Mouse (Mus musculus) retina, adult 2 months (tissue): ENCODE data around the gene Wdr19.
"Not testable (repeated sequence)": the region's sequence is repeated elsewhere in the genome, so short reads cannot be mapped to it uniquely, and the experiment has no call there.

Experiments used
- DNase-seq: peaks from one replicate; pipeline ENCODE4 v3.0.0-alpha.2; 2012; ENCODE audit warnings: low read depth, low spot score

Wdr19 gene

GRCm38 (mm10) chr5:65194441-65194840, 5.1 kb upstream of the Wdr19 start:
- no peak for DNase-seq

- no peak for DNase-seq
Measured at GRCm38 (mm10) chr5:65204726-65205125, 5.2 kb downstream of the Wdr19 start.

GRCm38 (mm10) chr5:65213321-65213720, 13.8 kb downstream of the Wdr19 start:
- DNase-seq: peak; percentile 38

GRCm38 (mm10) chr5:65217305-65218269, 18.1 kb downstream of the Wdr19 start:
- DNase-seq: no peak

- no peak for DNase-seq
Measured at GRCm38 (mm10) chr5:65221037-65221436, 21.5 kb downstream of the Wdr19 start.

GRCm38 (mm10) chr5:65224056-65224455, 24.6 kb downstream of the Wdr19 start:
- no peak for DNase-seq

GRCm38 (mm10) chr5:65231289-65232003, 31.9 kb downstream of the Wdr19 start:
- DNase-seq: no peak

- DNase-seq: peak; percentile 61
Measured at GRCm38 (mm10) chr5:65242740-65243139, 43.2 kb downstream of the Wdr19 start.

GRCm38 (mm10) chr5:65247296-65247695, 47.8 kb downstream of the Wdr19 start:
- no peak for DNase-seq

GRCm38 (mm10) chr5:65250185-65250855, 50.8 kb downstream of the Wdr19 start:
- DNase-seq: no peak

- no peak for DNase-seq
Measured at GRCm38 (mm10) chr5:65257910-65258505, 58.5 kb downstream of the Wdr19 start.

GRCm38 (mm10) chr5:65273966-65274365, 74.5 kb downstream of the Wdr19 start:
- no peak for DNase-seq

- peak; percentile 18 for DNase-seq
Measured at GRCm38 (mm10) chr5:65279133-65279651, 79.7 kb downstream of the Wdr19 start.

- DNase-seq: no peak
Measured at GRCm38 (mm10) chr5:65281216-65281615, 81.7 kb downstream of the Wdr19 start.

- no peak for DNase-seq
Measured at GRCm38 (mm10) chr5:65284171-65284570, 84.7 kb downstream of the Wdr19 start.

GRCm38 (mm10) chr5:65287751-65288701, 88.5 kb downstream of the Wdr19 start:
- DNase-seq: no peak

GRCm38 (mm10) chr5:65289009-65289408, 89.5 kb downstream of the Wdr19 start:
- not testable (repeated sequence) for DNase-seq

GRCm38 (mm10) chr5:65293627-65294026, 94.1 kb downstream of the Wdr19 start:
- DNase-seq: no peak

GRCm38 (mm10) chr5:65294270-65294669, 94.8 kb downstream of the Wdr19 start:
- DNase-seq: no peak
